Mouse (Mus musculus) hindbrain, embryonic 12.5 days (tissue): ENCODE measurements around the gene Eno3. TPM values are rescaled to one million over a fixed set of nuclear protein-coding genes. Genes with fewer than 3 reads are reported as not detected.

Source experiments
- ATAC-seq: fragments of 200-750 bp; cut with Nextera tagmentation; 2 replicates; pipeline ENCODE4 v1.8.0; 2017; ENCODE audit warnings: moderate TSS enrichment; ENCODE audit not compliant: low FRiP score
- H3K27ac ChIP-seq: fragments of 300-500 bp; sonication (generic); 2 replicates; pipeline ENCODE4 v1.5.1; 2016; ENCODE audit warnings: mild to moderate bottlenecking
- H3K27me3 ChIP-seq: fragments of 300-500 bp; sonication (generic); 2 replicates; pipeline ENCODE4 v1.6.1; 2016; ENCODE audit warnings: mild to moderate bottlenecking
- H3K36me3 ChIP-seq: fragments of 300-500 bp; sonication (generic); 2 replicates; pipeline ENCODE4 v1.6.1; 2016; ENCODE audit warnings: mild to moderate bottlenecking
- H3K4me1 ChIP-seq: fragments of 300-500 bp; sonication (generic); 2 replicates; pipeline ENCODE4 v1.6.1; 2016
- H3K4me2 ChIP-seq: fragments of 300-500 bp; sonication (generic); replicated peaks from 2 replicates; pipeline ENCODE4 v1.6.1; 2016; ENCODE audit warnings: mild to moderate bottlenecking
- H3K4me3 ChIP-seq: fragments of 300-500 bp; sonication (generic); 2 replicates; pipeline ENCODE4 v1.5.1; 2016; ENCODE audit warnings: mild to moderate bottlenecking
- H3K9ac ChIP-seq: fragments of 300-500 bp; sonication (generic); 2 replicates; pipeline ENCODE4 v1.6.1; 2016; ENCODE audit warnings: mild to moderate bottlenecking, moderate library complexity
- H3K9me3 ChIP-seq: fragments of 300-500 bp; sonication (generic); replicated peaks from 2 replicates; pipeline ENCODE4 v1.6.1; 2016; ENCODE audit warnings: mild to moderate bottlenecking
- WGBS: fragments of 180-500 bp; shearing (Covaris S2); methylation state at CpG from one replicate; pipeline ENCODE4 v1.1.7; 2016; 5-methylcytosine and 5-hydroxymethylcytosine counted together
- polyA plus RNA-seq: library from polyadenylated mRNA; unstranded; fragments of >200 nt; fragmentation: Nextera tagmentation; extraction: Ambion mirVana; gene quantifications from 2 replicates; pipeline ENCODE4 v1.2.1, GENCODE M21; 2016

Eno3 gene
- polyA plus RNA-seq, 1 experiment from 2014 or later: 14.9 TPM

DNA sequence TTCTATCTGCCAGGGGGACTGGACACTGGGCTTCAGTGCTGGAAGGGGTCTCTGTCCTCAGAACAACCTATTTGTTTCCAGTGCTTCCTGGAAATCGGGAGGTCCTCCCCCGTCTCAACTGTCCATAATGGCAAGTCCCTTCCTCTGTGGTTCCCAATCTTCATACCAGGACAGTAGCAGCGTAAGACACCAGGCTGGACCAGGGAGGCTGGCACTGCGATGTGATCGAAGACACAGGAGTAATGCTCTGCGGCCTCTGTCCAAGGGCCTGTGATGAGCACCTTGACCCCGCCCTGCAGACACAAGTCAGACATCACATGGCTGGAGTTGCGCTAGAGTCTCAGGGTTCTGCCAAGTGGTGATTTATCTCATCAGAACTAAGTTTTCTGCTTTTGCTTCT lies 22.4 kb downstream of the Eno3 start:
- H3K36me3 ChIP-seq: peaks cover 54% of the 10 kb centered on the region
- no peak overlapping the region for H3K27ac ChIP-seq
- no peaks in the 10 kb centered on the region for H3K27me3 ChIP-seq
- H3K9me3 ChIP-seq: no peaks in the 10 kb centered on the region
- H3K4me3 ChIP-seq: no peak overlapping the region
- WGBS: 95% methylated on average over 8 of the region's 8 CpGs
- H3K9ac ChIP-seq: no peak overlapping the region
- no peak for ATAC-seq
- H3K4me1 ChIP-seq: peaks cover 17% of the 10 kb centered on the region
- no peak overlapping the region for H3K4me2 ChIP-seq

DNA sequence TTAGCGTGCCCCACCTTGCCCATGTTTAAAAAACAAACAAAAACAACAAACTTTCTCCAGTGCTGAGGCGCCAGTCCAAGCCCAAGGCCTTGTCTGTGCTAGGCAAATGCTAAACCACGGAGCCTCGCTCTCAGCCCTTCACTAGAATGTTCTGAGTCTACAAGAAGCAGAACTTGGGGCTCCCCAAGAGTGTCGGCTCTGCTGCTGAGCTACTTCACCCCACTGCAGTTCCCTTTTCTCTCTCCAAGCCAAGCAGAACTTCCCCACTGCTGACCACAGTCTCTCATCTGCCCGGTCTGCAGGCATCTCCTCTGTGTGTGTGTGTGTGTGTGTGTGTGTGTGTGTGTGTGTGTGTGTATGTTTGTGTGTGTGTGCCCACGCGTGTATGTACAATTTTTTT lies 22.9 kb downstream of the Eno3 start:
- 91% methylated on average over 8 of the region's 8 CpGs for WGBS
- no peak overlapping the region for H3K27ac ChIP-seq
- peaks cover 53% of the 10 kb centered on the region for H3K36me3 ChIP-seq
- no peak overlapping the region for H3K9ac ChIP-seq
- H3K27me3 ChIP-seq: no peaks in the 10 kb centered on the region
- H3K9me3 ChIP-seq: no peaks in the 10 kb centered on the region
- H3K4me3 ChIP-seq: no peak overlapping the region
- ATAC-seq: no peak
- H3K4me2 ChIP-seq: no peak overlapping the region
- peaks cover 17% of the 10 kb centered on the region for H3K4me1 ChIP-seq

DNA sequence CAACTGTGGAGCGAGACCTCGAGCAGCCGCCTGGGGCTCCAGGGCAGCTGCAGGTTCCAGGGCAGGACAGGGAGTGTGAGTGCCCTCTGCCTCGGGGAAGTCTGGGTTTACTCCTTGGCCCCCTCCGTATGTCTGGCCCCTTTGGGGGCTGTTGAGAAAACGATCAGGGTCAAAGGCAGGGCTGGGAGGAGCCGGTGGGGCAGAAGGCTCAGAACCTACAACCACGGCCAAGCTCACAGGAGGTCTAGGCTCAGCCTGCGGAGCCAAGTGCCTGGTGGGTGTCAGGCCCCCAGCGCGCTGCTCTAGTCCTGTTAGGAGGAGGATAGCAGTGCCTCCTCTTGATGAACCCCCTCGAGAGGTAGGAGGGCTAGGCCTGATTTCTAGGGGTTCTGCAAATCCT lies 24.2 kb downstream of the Eno3 start:
- Histone ChIP-seq H3K27me3 (no peaks in the 10 kb centered on the region), H3K4me2 (no peak overlapping the region), H3K9ac (no peak overlapping the region), H3K9me3 (no peaks in the 10 kb centered on the region), H3K4me1 (peaks cover 18% of the 10 kb centered on the region), H3K27ac (peak overlapping the region; percentile 31; the same call in 1 of the 2 replicates), H3K4me3 (no peak overlapping the region), H3K36me3 (peaks cover 48% of the 10 kb centered on the region)
- ATAC-seq: no peak
- WGBS: 70% methylated on average over 12 of the region's 12 CpGs

DNA sequence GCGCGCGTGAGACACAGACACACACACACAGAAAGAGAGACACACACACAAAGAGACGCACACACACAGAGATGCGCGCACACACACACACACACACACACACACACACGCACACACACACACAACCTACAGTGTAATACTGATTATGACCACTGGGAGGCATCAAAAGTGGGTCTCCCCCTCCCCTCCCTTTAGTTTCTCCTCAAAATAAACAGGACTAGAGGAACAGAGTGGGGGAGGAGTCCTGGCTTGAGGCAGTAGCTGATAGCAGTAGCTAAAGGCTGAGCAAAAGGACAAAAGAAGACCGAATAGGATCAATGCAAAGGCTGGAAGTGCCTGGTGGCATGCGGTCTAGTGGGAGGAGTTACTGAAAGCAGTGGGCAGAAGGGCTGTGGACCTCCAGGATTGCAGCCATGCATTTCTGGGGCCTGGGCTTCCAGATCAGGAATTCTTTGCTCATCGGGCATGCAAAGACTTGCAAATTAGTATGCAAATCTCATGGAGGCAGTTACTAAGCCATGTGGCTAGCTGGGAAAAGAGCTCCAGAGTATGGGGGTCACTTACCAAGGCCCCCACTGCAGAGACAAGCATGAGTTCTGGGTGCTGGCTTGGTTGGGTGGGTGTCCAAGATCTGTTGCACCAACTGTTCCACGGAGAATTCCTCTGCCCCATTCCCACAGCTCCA lies 25.0 kb downstream of the Eno3 start:
- H3K27ac ChIP-seq: peak overlapping the region; percentile 31; the same call in 1 of the 2 replicates
- H3K36me3 ChIP-seq: peaks cover 45% of the 10 kb centered on the region
- 0 out of 2 replicates have a peak overlapping the region, but pooled peaks have one; percentile 3 for H3K9ac ChIP-seq
- WGBS: 15% methylated on average over 11 of the region's 11 CpGs
- peak overlapping the region; percentile 21 for H3K4me2 ChIP-seq
- peaks cover 23% of the 10 kb centered on the region for H3K4me1 ChIP-seq
- no peaks in the 10 kb centered on the region for H3K9me3 ChIP-seq
- no peaks in the 10 kb centered on the region for H3K27me3 ChIP-seq
- peak; percentile 73 for ATAC-seq
- H3K4me3 ChIP-seq: no peak overlapping the region

DNA sequence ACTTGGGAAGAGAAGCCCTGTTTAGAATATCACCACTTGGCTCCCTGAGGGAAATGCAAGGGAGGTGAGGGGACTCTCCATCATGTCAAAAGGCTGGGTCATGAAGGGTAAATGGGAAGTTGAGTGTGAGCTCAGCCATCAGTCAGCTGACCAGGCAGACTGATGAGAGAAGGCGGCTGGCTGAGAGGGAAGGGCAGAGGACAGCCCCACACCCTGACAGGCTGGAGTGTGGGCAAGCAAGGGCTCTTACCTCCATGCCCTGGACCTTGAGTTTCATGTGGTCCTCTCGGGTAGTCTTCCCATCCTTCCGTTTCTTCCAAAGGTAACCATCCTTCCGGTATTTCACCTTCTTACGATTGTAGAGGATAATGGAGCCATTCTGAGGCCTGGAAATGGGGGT lies 26.6 kb downstream of the Eno3 start:
- H3K36me3 ChIP-seq: peaks cover 40% of the 10 kb centered on the region
- 0 out of 2 replicates have a peak overlapping the region, but pooled peaks have one; percentile 4 for H3K9ac ChIP-seq
- no peak overlapping the region for H3K27ac ChIP-seq
- no peak overlapping the region for H3K4me3 ChIP-seq
- peaks cover 34% of the 10 kb centered on the region for H3K4me1 ChIP-seq
- H3K9me3 ChIP-seq: no peaks in the 10 kb centered on the region
- no peak overlapping the region for H3K4me2 ChIP-seq
- WGBS: 96% methylated on average over 5 of the region's 5 CpGs
- no peaks in the 10 kb centered on the region for H3K27me3 ChIP-seq
- no peak for ATAC-seq

DNA sequence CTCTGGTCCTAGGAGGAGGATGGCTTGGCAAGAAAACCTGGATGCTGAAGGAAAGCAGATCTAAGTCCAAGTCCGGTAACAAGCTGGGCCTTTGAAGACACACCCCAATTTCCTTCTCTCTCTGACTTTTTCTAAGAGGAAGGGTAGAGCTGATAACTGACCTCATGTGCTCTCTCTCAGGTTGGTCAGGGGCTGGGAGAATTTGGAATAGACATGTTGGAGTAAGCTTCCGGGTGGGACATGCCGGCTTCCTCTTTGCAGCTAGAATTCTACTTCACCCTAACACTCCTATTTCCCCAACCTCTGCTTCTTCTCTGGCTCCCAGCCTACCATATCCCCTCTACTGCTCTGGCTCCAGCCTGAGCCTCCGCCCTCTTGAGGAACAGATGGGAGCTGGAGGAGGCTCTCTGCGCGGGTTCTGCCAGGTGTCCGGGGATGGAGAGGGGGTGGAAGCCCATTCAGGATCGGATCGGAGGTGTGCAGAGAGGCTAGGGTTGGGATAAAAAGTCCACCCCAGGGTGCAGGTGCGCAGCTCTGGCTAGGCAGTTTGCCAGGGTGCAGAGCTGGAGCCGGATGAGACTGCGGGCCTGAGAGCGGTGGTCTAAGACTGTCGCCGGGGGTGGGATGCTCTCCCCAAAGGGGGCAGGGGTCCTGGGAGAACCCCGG lies 30.0 kb downstream of the Eno3 start:
- Histone ChIP-seq H3K4me2 (peak overlapping the region; percentile 79), H3K4me1 (peaks cover 30% of the 10 kb centered on the region), H3K27me3 (peaks cover 3% of the 10 kb centered on the region; the same call in 1 of the 2 replicates), H3K4me3 (peak overlapping the region; percentile 91), H3K9ac (peak overlapping the region; percentile 87), H3K36me3 (peaks cover 23% of the 10 kb centered on the region), H3K27ac (peak overlapping the region; percentile 83), H3K9me3 (no peaks in the 10 kb centered on the region)
- WGBS: 3% methylated on average over 16 of the region's 16 CpGs
- peak; percentile 74 for ATAC-seq

GRCm38 (mm10) chr11:70687601-70688199 lies 30.7 kb downstream of the Eno3 start, which contains the start of gene Camta2:
TSS of gene Camta2 (minus strand) at chr11:70688105.
- H3K4me2 ChIP-seq: peak within 1 kb of the TSS; percentile 79
- WGBS: 0% methylated on average over 46 of the region's 55 CpGs

DNA sequence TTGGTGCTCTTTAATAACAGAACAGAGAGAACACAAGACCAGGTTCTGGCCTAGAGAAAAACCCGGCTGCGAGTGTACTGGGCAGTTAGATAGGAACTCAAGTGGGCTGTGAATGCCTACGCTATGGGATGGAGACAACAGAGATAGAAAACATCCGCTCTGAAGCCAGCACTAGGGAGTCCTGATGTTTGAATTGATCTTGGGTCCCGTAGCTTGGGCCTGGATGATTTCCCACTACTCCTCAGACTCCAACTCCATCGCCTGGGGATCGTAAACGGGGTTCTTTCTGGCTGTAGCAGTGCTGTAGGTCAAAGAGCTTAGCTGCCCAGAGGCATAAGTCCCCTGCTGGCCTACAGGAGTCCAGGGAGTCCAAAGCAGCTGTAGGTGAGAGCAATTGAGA lies 31.4 kb downstream of the Eno3 start:
- peaks cover 19% of the 10 kb centered on the region for H3K36me3 ChIP-seq
- peak overlapping the region; percentile 87 for H3K9ac ChIP-seq
- peaks cover 19% of the 10 kb centered on the region for H3K4me1 ChIP-seq
- WGBS: 8% methylated on average over 8 of the region's 8 CpGs
- H3K9me3 ChIP-seq: no peaks in the 10 kb centered on the region
- peak; percentile 19; the same call in 1 of the 2 replicates for ATAC-seq
- peak overlapping the region; percentile 91 for H3K4me3 ChIP-seq
- H3K27me3 ChIP-seq: peaks cover 3% of the 10 kb centered on the region; the same call in 1 of the 2 replicates
- H3K27ac ChIP-seq: peak overlapping the region; percentile 83
- peak overlapping the region; percentile 79 for H3K4me2 ChIP-seq

More at GRCm38 (mm10) chr11:70687601-70688199, 30.7 kb downstream of the Eno3 start, which contains the start of gene Camta2:
- peaks cover 23% of the 10 kb centered on the region for H3K4me1 ChIP-seq
- peak within 1 kb of the TSS; percentile 91 for H3K4me3 ChIP-seq
- H3K27ac ChIP-seq: peak within 1 kb of the TSS; percentile 83
- H3K9ac ChIP-seq: peak within 1 kb of the TSS; percentile 87
- peaks cover 3% of the 10 kb centered on the region; the same call in 1 of the 2 replicates for H3K27me3 ChIP-seq
- ATAC-seq: peak; percentile 77
- H3K9me3 ChIP-seq: no peaks in the 10 kb centered on the region
- peaks cover 23% of the 10 kb centered on the region for H3K36me3 ChIP-seq

DNA sequence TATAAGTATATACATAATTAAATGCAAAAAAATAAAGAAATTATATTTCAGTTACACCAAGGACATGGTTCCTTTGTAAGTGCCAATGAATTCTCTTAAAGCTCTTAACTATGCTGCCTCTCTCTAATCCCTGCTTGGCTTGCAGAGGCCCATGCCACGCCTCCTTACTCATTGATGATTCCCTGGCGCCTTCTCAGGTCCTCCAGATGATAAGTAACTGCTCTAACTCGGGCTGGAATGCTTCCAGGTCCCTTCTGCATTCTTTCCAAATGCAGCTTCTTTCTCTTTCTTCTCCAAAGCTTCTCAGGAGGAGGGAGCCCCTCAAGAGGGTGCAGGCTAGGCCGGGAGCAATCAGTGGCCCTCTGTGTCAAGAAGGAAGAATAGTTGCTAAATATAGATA lies 32.6 kb downstream of the Eno3 start:
- WGBS: 59% methylated on average over 4 of the region's 4 CpGs
- Histone ChIP-seq H3K4me2 (no peak overlapping the region), H3K27me3 (peaks cover 3% of the 10 kb centered on the region; the same call in 1 of the 2 replicates), H3K36me3 (0 out of 2 replicates have a peak, but pooled peaks cover 7% of the 10 kb centered on the region), H3K4me3 (no peak overlapping the region), H3K27ac (no peak overlapping the region), H3K4me1 (peaks cover 19% of the 10 kb centered on the region), H3K9me3 (no peaks in the 10 kb centered on the region), H3K9ac (no peak overlapping the region)
- no peak for ATAC-seq

DNA sequence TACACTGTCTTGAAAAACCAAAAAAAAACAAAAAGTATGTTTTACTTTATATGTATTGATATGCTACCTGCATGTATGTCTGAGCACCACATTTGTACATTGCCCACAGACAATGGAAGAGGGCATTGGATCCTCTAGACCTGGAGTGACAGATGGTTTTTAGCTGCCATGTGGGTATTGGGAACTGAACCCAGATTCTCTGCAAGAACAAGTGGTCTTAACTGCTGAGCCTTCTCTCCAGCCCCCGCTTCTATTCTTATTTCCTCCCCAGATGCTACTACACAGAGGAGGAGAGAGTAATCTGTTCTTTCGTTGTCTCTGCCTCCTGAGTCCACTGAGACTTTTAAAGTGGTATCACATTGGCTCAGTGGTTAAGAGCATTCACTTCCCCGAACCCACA lies 36.5 kb downstream of the Eno3 start:
- no peak overlapping the region for H3K27ac ChIP-seq
- H3K4me1 ChIP-seq: peaks cover 4% of the 10 kb centered on the region
- 68% methylated on average over 3 of the region's 3 CpGs for WGBS
- H3K4me3 ChIP-seq: no peak overlapping the region
- H3K4me2 ChIP-seq: no peak overlapping the region
- H3K9ac ChIP-seq: no peak overlapping the region
- H3K9me3 ChIP-seq: no peaks in the 10 kb centered on the region
- no peaks in the 10 kb centered on the region for H3K36me3 ChIP-seq
- peaks cover 3% of the 10 kb centered on the region; the same call in 1 of the 2 replicates for H3K27me3 ChIP-seq
- no peak for ATAC-seq

DNA sequence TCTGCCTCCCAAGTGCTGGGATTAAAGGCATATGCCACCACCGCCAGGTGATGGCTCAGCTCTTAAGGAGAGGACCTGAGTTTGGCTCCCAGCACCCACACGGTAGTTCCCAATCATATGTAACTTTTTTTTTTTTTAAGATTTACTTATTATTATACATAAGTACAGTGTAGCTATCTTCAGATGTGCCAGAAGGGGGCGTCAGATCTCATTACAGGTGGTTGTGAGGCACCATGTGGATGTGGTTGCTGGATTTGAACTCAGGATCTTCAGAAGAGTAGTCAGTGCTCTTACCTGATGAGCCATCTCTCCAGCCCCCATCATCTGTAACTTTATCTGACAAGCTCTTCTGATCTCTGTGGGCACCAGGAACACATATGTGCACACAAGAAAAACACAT lies 40.4 kb downstream of the Eno3 start:
- WGBS: 71% methylated on average over 3 of the region's 3 CpGs
- no peak for ATAC-seq
- Histone ChIP-seq H3K4me3 (no peak overlapping the region), H3K9ac (no peak overlapping the region), H3K27ac (no peak overlapping the region), H3K4me2 (no peak overlapping the region), H3K4me1 (peaks cover 21% of the 10 kb centered on the region), H3K36me3 (no peaks in the 10 kb centered on the region), H3K9me3 (no peaks in the 10 kb centered on the region), H3K27me3 (no peaks in the 10 kb centered on the region)

DNA sequence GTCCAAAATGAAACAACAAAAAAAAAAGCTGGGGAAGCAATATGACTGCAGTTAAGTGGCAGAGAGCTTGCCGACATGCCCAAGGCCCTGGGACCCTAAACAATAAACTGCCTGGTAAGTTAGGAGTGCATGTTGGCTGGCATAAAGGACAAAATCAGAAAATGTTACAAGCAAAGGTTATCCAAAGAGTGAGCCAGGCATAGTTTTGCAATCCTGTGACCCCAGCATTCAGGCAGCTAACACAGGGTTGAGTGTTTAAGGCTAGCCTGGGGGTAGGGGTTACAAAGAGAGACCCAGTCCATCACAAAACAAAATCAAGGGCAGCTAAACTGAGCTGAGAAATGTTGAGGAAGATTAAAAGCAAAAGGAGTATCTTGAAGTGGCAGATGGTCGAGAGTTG lies 42.0 kb downstream of the Eno3 start:
- Histone ChIP-seq H3K27me3 (no peaks in the 10 kb centered on the region), H3K4me1 (peaks cover 27% of the 10 kb centered on the region), H3K4me2 (no peak overlapping the region), H3K36me3 (peaks cover 3% of the 10 kb centered on the region; the same call in 1 of the 2 replicates), H3K27ac (no peak overlapping the region), H3K4me3 (no peak overlapping the region), H3K9ac (no peak overlapping the region), H3K9me3 (no peaks in the 10 kb centered on the region)
- ATAC-seq: no peak
- WGBS: 79% methylated on average over 2 of the region's 2 CpGs
